Mouse (Mus musculus) heart, adult 8-10 months (tissue): ENCODE results near the gene Hdac7. TPM values are rescaled to one million over a fixed set of nuclear protein-coding genes. Genes with fewer than 3 reads are reported as not detected.

ENCODE experiments used
- DNase-seq: peaks from one replicate; pipeline ENCODE4 v3.0.0; 2022; ENCODE audit warnings: low spot score
- total RNA-seq, 4 experiments: library from RNA; stranded (reverse); gene quantifications; 2 replicates each; pipeline ENCODE4 v1.2.4; 2022

Gene Hdac7
- total RNA-seq, 4 experiments from 2014 or later: 22.9 to 29.0 (median 26.5) TPM

DNA sequence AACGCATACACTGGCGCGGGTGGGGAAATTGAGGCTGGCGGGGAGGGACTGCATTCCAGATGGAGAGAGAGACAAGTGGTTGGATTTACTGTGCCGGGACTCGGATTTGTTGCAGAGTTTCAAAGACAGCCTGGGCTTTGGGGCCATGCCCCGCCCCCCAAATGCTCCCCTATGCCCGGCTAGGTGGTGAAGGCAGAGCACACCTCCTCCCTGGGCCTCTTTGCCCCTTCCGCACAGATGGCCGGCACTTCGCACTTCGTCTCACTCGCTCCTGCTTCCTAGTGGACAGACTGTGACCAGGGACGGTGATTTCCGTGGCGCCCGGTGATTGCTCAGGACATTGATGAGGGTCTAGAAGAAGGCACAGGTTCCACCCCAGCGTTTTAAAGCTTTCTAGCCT lies 76.1 kb downstream of the Hdac7 start:
- DNase-seq: no peak

DNA sequence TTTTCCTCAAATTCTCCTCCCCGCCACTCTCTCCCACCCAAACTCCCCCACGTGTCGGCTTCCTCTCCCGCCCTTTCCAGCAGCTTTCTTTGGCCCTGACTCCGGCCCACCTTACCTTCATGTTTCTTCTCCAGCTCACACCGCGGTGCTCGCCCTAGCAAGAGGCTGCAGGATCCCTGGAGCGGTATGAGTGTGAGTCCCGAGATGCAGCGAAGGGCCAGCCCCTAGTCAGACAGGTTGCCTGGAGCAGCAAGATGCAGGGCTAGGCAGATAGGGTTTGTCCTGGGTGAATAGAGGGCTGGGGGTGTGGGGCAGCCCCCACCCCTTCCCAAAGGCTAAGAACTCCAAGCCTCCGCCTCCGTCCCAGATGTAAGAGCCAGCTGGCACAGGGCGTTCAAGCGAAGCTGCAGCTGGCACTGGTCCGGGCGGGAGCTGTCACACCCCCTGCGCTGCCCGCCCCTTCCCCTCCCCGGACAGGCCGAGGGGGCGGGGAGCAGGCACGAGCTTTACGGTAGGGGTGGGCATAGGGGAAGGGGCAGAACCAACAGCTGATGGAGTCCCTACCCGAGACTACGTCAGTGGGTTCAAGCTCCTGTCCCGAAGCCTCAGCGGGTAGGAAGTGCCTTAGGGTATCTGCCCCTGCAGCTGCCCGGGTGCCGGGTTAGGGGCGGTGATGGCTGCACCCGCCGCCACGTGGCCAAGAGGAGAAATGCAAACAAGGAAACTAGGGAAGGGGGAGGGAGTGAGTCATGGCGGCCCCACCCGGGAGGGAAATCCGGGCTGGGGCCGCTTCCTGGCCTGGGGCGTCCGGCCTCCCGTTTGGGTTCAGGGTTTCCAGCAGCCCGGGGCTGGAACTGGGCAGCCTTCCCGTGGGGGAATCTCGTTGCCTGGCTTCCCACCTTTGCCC lies 76.8 kb downstream of the Hdac7 start, which contains the start of gene Rapgef3:
Gene Rapgef3, minus strand, starts transcription at position 693 of the 907 bp plus-strand sequence.
- peak; percentile 89 for DNase-seq

DNA sequence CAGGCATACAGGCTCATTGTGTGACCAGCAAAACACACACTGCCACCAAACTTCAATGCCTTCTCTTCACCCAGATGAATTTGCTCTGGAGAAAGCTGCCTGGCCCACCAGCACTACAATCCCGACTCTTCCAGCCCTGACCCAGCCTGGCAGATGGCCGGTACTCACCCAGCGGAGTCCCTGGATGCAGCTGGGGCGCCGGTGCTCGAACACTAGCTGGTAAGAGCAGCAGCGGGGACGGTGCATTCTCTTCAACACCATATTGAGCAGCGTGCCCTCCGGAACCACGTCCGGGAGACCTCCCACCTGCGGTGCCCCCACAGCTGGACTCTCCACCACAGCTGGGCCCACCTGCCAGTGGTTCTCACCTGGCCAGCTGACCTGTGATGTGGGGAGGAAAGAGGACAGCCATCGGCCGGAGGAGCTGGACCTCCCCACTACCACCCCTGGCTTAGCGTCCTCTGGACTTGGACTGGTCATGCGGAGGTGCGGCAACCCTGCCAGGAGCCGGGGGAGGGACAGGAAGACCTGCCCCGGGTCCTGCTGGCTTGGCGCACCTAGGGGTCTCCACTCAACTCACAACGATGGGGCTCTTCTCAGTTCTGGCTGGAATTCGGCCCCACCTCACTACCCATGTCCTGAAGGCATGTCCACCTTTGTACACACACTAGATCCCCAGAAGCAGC lies 77.6 kb downstream of the Hdac7 start:
- no peak for DNase-seq

DNA sequence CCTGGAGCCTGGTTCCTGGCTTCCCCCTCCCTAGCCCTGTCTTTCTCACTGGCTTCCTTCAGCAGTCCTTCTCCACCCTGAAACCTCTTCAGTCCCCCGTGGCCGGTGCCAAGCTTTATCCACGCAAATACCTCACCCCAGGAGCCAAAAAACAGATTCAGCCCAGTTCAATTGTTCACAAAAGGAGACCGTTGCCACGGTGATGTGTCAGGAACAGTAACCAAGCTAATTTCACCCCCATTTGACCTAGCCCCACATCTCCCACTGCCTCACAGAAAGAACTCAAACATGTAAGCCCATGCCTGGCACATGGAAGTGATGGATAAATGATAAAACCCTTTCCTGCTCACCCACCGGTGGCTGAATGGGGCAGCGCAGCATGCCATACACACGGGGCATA lies 78.1 kb downstream of the Hdac7 start:
- DNase-seq: no peak

DNA sequence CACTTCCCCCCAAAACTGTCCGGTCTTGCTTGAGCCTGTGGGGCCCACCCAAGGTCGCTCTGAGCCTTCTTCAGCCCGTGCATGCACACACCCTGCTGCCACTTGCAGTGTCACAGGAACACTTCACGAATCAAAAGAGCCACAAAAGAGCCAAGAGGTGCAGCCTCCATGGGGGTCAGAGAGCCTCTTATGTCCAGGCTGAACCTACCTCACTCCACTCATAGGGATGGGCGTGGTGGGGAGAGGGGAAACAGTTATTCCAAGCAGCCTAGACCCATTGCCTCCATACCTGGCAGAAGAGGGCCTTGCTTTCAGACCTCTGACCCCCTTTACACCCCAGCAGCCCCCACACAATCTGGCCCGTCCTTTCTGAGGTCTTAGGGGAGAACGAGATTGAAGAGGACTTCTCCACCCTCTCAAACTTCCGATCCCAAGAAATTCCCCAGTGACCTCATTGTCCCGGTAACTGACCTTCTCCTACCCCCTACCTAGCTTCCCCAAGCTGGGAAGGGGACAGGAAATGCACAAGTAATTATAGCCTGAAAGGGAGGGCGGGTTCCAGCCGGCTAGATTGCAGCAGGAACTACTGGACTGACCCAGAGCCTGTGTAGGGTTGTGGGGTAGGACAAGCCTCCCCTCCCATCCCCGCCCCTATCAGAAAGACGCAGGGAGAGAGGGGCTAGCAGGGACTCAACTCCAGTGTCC lies 79.1 kb downstream of the Hdac7 start:
- DNase-seq: peak; percentile 74

DNA sequence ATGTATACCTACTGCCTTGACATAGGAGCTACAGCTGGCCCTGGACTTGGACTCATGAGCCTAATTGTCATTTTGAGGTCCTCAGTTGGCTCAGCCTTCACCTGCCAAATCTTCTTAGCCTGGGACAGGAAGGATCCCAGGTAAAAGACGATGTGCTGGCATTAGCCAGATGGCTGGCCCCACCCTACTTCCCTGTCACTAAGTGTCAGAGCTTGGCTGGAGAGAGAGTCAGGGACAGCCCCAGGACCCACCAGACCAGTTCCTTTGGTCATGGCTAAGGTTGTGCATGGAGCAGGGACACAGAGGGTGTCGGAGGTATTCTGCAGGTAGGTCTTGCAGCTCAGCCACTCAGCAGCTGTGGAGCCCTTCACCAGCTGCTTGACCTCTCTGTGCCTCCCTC lies 79.8 kb downstream of the Hdac7 start:
- DNase-seq: no peak

DNA sequence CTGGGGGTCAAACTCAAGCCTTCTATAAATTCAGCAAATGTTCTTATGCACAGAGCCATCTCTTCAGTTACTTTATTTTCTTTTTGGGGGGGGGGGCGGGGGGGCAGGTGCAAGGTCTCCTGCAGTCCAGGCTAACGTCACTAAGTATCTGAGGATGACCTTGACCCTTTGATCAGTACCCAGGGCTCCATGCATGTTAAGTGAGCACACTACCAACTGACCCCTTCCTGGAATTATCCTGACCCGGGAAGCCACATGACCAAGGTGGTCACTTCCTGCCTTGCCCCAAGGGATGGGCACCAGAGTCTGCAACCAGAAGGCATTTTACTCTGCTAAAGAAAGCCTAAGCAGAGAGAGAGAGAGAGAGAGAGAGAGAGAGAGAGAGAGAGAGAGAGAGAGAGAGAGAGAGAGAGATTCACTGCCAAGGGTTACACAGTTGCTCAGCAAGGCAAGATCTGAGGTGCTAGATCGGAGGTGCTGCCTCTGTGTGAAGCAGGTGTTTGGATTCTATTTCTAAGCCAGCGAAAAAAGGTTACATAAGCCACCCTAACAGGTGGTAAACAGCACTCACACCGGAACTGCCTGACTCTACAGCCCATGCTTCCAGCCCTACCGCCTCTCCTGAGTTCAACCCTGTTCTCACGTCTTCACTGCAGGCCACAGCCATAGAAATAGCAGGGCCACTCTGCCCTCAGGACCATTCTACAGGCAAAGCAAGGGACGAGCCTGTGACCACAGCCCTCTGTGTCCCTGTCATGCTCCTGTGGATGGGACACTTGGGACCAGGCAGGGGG lies 80.8 kb downstream of the Hdac7 start:
- no peak for DNase-seq

DNA sequence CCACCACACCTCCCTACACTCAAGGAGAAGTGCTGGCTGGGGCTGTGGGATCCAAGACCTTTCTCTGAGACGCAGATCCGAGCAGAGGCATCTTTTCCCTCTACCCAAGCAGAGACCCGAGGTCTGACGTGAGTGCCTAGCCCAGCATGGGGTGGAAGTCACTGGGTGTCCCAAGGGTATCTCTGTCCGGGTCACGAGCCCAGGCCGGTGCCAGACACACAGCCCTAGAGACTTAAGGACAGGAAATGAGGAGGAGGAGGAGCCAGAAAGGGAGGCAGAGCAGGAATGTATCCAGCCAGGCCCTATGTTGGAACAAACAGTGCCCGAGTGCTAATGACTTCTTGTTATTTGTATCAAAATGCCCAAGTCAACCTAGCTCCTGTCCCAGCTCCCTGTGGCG lies 81.6 kb downstream of the Hdac7 start:
- peak; percentile 84 for DNase-seq

DNA sequence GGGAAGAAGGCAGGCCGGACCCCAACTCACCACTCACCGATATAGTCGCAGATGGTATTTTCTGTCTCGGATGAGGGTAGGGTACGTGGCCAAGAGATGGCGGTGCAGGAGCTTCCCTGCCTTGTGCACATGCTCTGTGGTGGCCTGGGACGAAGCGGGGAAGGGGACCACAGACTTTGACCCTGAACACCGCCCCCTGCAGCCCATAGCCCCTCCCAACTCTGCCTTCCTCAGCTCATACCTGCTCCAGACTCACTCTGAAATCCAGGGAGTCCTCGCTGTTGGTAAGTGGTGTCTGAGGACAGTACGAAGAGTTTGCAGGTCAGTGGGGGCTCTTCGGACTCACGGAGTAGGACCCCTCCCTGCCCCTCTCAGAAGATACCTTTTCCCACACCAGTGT lies 82.9 kb downstream of the Hdac7 start:
- DNase-seq: no peak

DNA sequence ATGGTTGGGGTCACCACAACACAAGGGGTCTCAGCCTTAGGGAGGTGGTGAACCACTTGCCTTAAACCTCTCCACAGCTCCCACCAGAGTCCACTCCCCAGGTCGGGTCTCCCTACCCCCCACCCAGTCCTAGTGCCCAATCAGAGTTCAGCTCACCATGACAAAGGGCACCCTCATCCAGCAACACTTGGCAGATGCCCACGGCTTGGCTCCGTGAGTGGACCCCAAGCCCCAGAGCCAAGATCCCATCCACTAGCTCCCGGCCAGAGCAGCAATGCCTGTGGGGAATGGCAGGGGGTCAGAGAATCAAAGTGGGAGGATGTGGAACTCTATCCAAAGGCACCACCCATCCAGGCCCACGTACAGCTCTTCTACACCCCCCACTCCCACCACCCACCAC lies 83.3 kb downstream of the Hdac7 start:
- DNase-seq: no peak

DNA sequence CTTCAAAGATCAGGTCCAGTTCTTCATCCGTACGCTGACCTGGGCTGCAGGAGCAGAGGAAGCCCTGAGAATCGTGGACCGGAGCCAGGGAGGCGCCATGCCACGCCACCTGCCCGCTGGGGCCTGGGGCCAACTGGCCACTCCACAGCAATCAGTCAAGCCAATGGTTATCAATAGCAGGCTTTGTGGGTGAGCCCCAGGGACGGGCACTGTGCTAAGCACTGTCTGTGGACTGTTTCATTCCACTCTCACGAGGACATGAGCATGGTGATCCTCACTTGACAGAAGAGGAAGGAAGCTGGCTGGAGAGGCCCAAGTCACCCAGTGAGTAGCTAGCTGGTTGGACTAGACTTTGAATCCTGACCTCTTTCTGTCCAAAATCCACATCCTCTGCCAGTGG lies 84.3 kb downstream of the Hdac7 start:
- no peak for DNase-seq

DNA sequence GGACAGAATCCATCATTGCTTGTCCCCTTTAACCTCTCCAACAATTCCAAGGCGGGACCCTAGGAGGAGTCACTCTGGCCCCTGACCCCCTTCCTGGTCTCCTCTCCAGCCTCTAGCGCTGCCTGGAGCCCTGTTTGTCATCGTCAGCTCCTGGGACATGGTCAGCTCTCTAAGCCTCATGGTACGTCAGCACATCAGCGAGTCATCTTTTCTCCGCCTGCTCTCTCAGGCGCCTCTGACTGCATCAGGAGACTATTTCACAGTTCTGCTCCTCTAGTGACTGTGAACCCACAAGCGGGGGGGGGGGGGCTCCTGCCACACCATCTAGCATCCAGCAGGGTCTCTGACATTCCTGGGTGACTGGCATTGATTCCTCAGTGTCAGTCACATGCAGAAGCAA lies 88.9 kb downstream of the Hdac7 start:
- DNase-seq: no peak

DNA sequence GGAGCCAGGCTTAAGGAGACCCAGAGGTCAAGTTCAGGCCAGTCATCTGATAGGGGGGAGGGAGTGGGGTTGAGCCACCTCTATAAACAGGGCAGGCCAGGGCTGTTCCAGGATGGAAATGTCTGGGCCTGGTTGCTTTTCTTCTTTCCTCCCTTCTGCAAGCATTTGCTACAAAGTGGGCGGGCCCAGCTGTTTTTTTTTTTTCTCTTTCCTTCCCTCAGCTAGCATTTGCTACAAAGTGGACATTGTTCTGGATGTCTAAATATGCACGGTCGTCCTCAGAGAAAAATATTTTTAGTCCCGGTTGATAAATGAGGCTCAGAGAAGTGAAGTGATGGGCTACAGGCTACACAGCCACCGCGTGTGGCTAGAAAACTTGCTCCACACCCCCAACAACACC lies 89.8 kb downstream of the Hdac7 start:
- no peak for DNase-seq

DNA sequence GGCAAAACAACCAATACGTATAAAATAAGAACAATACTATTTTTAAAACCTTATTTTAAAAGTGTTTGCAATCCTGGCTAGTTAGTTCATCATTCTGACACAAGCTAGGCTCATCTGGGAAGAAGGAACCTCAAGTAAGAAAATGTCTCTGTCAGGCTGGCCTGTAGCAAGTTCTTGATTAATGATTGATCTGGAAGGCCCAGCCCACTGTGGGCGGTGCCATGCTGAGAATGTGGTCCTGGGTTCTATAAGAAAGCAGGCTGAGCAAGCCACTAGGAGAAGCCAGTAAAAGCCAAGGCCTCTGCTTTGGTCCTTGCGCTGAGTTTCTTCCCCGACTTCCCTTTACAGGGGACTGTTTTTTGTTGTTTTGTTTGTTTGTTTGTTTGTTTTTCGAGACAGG lies 91.8 kb downstream of the Hdac7 start:
- no peak for DNase-seq

DNA sequence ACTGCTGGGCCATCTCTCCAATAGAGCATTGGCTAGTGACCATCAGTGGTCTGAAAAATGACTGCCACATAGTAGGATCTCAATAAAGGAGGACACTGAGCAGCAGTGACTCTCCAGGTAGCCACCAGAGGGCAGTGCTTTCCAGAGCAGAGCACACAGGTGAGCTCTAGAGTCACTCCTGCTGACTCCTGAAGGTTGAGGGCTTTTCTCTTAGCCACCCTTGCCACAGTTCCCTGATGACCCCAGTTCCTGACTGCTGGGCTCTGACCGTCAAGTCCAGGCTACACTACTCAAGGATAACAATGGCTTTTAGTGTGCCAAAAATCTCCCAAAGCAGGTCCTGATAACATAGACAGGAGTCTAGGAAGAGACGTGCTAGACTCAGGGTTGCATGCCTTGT lies 92.6 kb downstream of the Hdac7 start:
- DNase-seq: no peak

DNA sequence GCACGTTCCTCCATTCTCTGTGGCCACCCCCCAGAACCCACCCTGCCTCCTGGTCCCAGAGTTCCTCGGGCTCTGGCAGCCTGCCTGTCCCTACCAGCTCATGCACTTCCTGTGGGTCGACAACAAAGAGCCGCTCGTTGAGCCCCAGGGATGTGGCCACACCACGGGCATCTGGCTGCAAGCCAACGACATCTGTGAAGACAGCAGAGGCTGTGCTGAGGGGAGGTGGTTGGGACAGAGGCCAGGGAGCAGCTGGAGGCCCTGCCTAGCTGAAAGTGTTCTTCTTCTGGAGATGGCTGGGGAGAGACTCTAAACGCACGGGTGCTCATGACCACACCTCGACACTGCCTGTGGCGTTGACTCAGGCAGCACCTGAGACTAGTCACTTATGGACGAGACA lies 93.6 kb downstream of the Hdac7 start:
- no peak for DNase-seq

DNA sequence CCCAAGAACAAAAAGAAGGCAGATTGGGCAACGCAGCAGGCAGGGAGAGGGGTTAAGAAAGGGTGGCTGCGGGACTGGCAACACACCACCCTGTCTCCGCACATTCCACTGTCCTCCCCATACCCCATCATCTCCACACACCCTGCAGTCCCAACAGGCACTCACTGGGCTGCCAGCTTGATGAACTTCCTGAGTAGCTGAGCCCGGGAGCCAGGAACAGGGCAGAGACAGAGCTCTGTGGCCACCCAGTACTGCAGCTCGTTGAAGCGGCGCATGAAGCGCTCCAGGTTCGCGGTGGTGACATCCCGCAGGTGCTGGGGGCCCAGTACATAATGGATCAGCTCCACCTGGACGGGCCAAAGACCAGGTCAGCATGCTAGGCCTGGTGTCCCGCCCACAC lies 94.5 kb downstream of the Hdac7 start:
- no peak for DNase-seq

DNA sequence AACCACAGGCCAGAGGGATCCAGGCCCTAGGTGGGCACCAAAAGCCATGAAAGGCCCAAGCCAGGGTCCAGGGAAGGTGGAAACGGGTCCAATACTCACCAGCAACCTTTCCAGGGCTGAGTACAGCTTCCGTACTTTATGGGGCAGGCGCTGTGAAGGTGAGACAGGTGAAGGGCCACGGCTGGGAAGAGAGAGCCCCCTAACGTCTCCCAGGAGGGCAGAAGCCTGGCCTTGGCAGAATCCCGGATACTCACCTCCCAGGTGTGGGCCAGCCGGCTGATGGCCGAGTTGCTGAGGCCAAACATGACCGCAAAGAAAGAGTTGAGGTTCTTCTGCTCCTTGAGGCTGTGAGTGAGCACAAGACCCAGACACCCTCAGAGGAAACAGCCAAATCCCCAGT lies 94.9 kb downstream of the Hdac7 start:
- DNase-seq: no peak

DNA sequence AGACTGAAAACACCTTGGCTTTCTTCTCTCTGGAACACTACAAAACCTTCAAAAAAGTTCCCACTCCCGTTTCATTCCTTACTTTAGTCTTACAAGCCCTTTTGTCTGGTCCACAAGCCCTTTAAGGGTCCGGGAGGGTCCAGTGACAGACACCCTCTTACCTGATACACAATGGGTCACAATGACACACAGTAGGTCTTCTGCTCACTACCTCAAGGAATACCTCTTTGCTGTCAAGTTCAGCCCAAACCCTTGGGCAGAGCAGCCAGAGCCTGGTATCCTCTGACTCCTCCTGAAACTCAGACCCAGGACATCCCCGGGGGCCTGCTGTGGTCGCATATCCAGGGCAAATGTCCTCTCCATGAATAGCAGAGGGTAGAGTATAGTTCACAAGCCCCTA lies 95.3 kb downstream of the Hdac7 start:
- DNase-seq: no peak

DNA sequence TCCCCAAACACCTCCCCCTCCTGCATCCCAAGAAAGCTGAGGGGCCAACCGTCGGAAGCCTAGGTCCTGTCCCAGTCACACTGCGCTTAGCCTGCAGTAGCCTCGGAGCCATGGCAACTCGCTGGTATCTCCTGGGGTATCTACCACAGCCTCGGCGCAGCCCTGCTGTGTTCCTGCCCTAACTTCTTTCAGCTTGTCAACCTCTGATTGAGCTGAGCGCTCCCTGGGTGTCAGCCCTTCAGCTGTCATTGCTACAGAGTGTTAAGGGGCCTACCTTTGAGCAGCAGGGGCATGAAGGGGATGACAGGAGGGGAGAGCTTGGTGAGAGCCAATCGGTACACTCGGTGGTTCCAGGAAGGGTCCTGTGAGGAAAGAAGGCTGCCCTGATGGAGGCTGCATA lies 96.0 kb downstream of the Hdac7 start:
- DNase-seq: no peak

DNA sequence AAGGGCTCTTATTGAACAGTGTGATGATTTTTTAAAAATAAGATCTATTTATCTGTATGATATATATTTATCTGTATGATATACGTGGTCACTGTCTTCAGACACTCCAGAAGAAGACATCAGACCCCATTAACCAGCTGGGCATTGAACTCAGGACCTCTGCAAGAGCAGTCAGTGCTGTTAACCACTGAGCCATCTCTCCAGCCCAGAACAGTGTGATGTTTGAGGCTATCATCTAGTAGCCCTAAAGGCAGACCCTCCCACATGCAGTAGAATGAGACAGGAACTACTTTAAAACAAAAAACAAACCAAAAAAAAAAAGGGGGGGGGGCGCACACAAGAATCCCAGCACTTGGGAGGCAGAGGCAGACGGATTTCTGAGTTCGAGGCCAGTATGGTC lies 96.8 kb downstream of the Hdac7 start:
- DNase-seq: no peak

DNA sequence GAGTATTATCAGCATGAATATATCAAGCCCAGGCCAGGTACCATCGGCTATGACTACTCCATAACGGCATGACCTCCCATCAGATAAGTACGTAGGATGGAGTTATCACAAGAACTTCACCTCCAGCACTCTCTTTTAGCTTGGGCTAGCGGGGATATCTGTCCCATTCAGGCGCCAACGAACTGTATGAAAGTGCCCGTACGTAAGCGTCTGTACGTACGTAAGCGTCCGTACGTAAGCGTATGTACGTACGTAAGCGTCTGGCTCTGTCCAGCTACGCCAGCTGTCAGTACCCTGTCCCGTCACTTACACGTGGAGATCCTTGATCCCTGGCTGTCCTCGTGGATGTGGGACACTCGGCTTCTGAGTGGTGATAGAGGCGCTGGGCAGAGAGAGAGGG lies 97.6 kb downstream of the Hdac7 start:
- DNase-seq: no peak
